Mouse (Mus musculus) G1E (cell line): ENCODE measurements at regions not wholly inside any gene's neighbourhood (a gene's known extent, or its start where the extent isn't known, plus 50 kb on each side); places are given as distances from the start of the nearest gene placed in this dataset.

Experiments used
- CTCF ChIP-seq: IDR thresholded peaks from 2 replicates; pipeline ENCODE4 v1.5.1; 2012; ENCODE audit warnings: low read depth, low read length, inconsistent platforms, mixed read lengths
- GATA1 ChIP-seq: IDR thresholded peaks from 2 replicates; pipeline ENCODE4 v1.6.1; 2012; ENCODE audit warnings: borderline replicate concordance, low read length, inconsistent platforms, mixed read lengths
- GATA2 ChIP-seq: IDR thresholded peaks from 2 replicates; pipeline ENCODE4 v1.6.1; 2012; ENCODE audit warnings: low read depth, low read length, inconsistent platforms, borderline replicate concordance

- TF ChIP-seq CTCF (no peak), GATA1 (no peak), GATA2 (no peak)
Measured at GRCm38 (mm10) chr14:76849636-76850035, 186.9 kb upstream of the Ccdc122 start.
